Mouse (Mus musculus) heart, embryonic 15.5 days (tissue): ENCODE data around the gene N4bp1. TPM values are rescaled to one million over a fixed set of nuclear protein-coding genes. Genes with fewer than 3 reads are reported as not detected.

Source experiments
- ATAC-seq: fragments of 200-750 bp; cut with Nextera tagmentation; replicated peaks from 2 replicates; pipeline ENCODE4 v1.8.0; 2017; ENCODE audit warnings: low read depth, moderate TSS enrichment; ENCODE audit not compliant: insufficient number of reproducible peaks, insufficient read depth, low FRiP score
- H3K27ac ChIP-seq: fragments of 300-500 bp; sonication (generic); 2 replicates; pipeline ENCODE4 v1.5.1; 2015; ENCODE audit warnings: mild to moderate bottlenecking, inconsistent platforms
- H3K27me3 ChIP-seq: fragments of 300-500 bp; sonication (generic); 2 replicates; pipeline ENCODE4 v1.6.1; 2015; ENCODE audit warnings: inconsistent platforms
- H3K36me3 ChIP-seq: fragments of 300-500 bp; sonication (generic); 2 replicates; pipeline ENCODE4 v1.6.1; 2015; ENCODE audit warnings: mild to moderate bottlenecking, inconsistent platforms
- H3K4me1 ChIP-seq: fragments of 300-500 bp; sonication (generic); replicated peaks from 2 replicates; pipeline ENCODE4 v1.6.1; 2015; ENCODE audit warnings: inconsistent platforms
- H3K4me2 ChIP-seq: fragments of 300-500 bp; sonication (generic); 2 replicates; pipeline ENCODE4 v1.6.1; 2015; ENCODE audit warnings: inconsistent platforms, mild to moderate bottlenecking, moderate library complexity
- H3K4me3 ChIP-seq: fragments of 300-500 bp; sonication (generic); 2 replicates; pipeline ENCODE4 v1.5.1; 2015; ENCODE audit warnings: mild to moderate bottlenecking, inconsistent platforms
- H3K9ac ChIP-seq: fragments of 300-500 bp; sonication (generic); 2 replicates; pipeline ENCODE4 v1.6.1; 2015; ENCODE audit warnings: mild to moderate bottlenecking, inconsistent platforms
- H3K9me3 ChIP-seq: fragments of 300-500 bp; sonication (generic); replicated peaks from 2 replicates; pipeline ENCODE4 v1.6.1; 2016; ENCODE audit warnings: inconsistent platforms
- WGBS: fragments of 180-500 bp; shearing (Covaris S2); methylation state at CpG from one replicate; pipeline ENCODE4 v1.1.7; 2015; ENCODE audit warnings: mixed read lengths; 5-methylcytosine and 5-hydroxymethylcytosine counted together
- polyA plus RNA-seq: library from polyadenylated mRNA; unstranded; fragments of >200 nt; fragmentation: Nextera tagmentation; extraction: Ambion mirVana; gene quantifications from 2 replicates; pipeline ENCODE4 v1.2.1, GENCODE M21; 2015

The N4bp1 gene
- polyA plus RNA-seq, 1 experiment from 2014 or later: 5.5 TPM

GRCm38 (mm10) chr8:86791542-86791941 lies 93.5 kb downstream of the N4bp1 start:
- Histone ChIP-seq H3K4me2 (no peak overlapping the region), H3K27ac (no peak overlapping the region), H3K9ac (no peak overlapping the region), H3K9me3 (no peaks in the 10 kb centered on the region), H3K36me3 (no peaks in the 10 kb centered on the region), H3K27me3 (no peaks in the 10 kb centered on the region), H3K4me3 (no peak overlapping the region), H3K4me1 (peaks cover 9% of the 10 kb centered on the region)
- ATAC-seq: no peak
- 81% methylated on average over 6 of the region's 6 CpGs for WGBS

- H3K27ac ChIP-seq: no peak overlapping the region
- H3K4me3 ChIP-seq: no peak overlapping the region
- H3K4me2 ChIP-seq: no peak overlapping the region
- no peak for ATAC-seq
- H3K36me3 ChIP-seq: no peaks in the 10 kb centered on the region
- no peaks in the 10 kb centered on the region for H3K27me3 ChIP-seq
- no peaks in the 10 kb centered on the region for H3K9me3 ChIP-seq
- 54% methylated on average over 1 of the region's 1 CpGs for WGBS
- H3K9ac ChIP-seq: no peak overlapping the region
- peaks cover 9% of the 10 kb centered on the region for H3K4me1 ChIP-seq
These were observed 95.5 kb downstream of the N4bp1 start for GRCm38 (mm10) chr8:86789576-86789975.

GRCm38 (mm10) chr8:86787891-86788420 lies 97.1 kb downstream of the N4bp1 start:
- 53% methylated on average over 12 of the region's 12 CpGs for WGBS
- ATAC-seq: peak; percentile 85
- Histone ChIP-seq H3K27me3 (no peaks in the 10 kb centered on the region), H3K4me3 (no peak overlapping the region), H3K36me3 (no peaks in the 10 kb centered on the region), H3K4me1 (peaks cover 9% of the 10 kb centered on the region), H3K4me2 (peak overlapping the region; percentile 22; the same call in 1 of the 2 replicates), H3K9me3 (no peaks in the 10 kb centered on the region), H3K27ac (peak overlapping the region; percentile 71), H3K9ac (no peak overlapping the region)

- Histone ChIP-seq H3K36me3 (no peaks in the 10 kb centered on the region), H3K27ac (peak overlapping the region; percentile 71), H3K27me3 (no peaks in the 10 kb centered on the region), H3K4me2 (no peak overlapping the region), H3K9me3 (no peaks in the 10 kb centered on the region), H3K4me1 (peaks cover 9% of the 10 kb centered on the region), H3K9ac (no peak overlapping the region), H3K4me3 (no peak overlapping the region)
- no peak for ATAC-seq
- 39% methylated on average over 5 of the region's 5 CpGs for WGBS
These were observed 98.6 kb downstream of the N4bp1 start for GRCm38 (mm10) chr8:86786498-86786897.

- Histone ChIP-seq H3K27ac (no peak overlapping the region), H3K4me1 (no peaks in the 10 kb centered on the region), H3K36me3 (no peaks in the 10 kb centered on the region), H3K27me3 (no peaks in the 10 kb centered on the region), H3K4me2 (no peak overlapping the region), H3K4me3 (no peak overlapping the region), H3K9me3 (no peaks in the 10 kb centered on the region), H3K9ac (no peak overlapping the region)
- WGBS: 85% methylated on average over 8 of the region's 8 CpGs
- ATAC-seq: no peak
These were observed 104.0 kb downstream of the N4bp1 start for GRCm38 (mm10) chr8:86781094-86781493.

- Histone ChIP-seq H3K27ac (0 out of 2 replicates have a peak overlapping the region, but pooled peaks have one; percentile 9), H3K4me2 (no peak overlapping the region), H3K36me3 (no peaks in the 10 kb centered on the region), H3K4me1 (no peaks in the 10 kb centered on the region), H3K4me3 (no peak overlapping the region), H3K9me3 (no peaks in the 10 kb centered on the region), H3K27me3 (no peaks in the 10 kb centered on the region), H3K9ac (no peak overlapping the region)
- no peak for ATAC-seq
- WGBS: 71% methylated on average over 8 of the region's 8 CpGs
These were observed 105.9 kb downstream of the N4bp1 start for GRCm38 (mm10) chr8:86779207-86779606.

GRCm38 (mm10) chr8:86769945-86770715 lies 114.9 kb downstream of the N4bp1 start:
- Histone ChIP-seq H3K9ac (no peak overlapping the region), H3K4me1 (no peaks in the 10 kb centered on the region; the same call in 1 of the 2 replicates), H3K9me3 (no peaks in the 10 kb centered on the region), H3K4me3 (no peak overlapping the region), H3K4me2 (no peak overlapping the region), H3K36me3 (no peaks in the 10 kb centered on the region), H3K27ac (no peak overlapping the region), H3K27me3 (no peaks in the 10 kb centered on the region)
- WGBS: 73% methylated on average over 1 of the region's 1 CpGs
- no peak for ATAC-seq

GRCm38 (mm10) chr8:86768499-86768898 lies 116.6 kb downstream of the N4bp1 start:
- WGBS: 45% methylated on average over 5 of the region's 5 CpGs
- ATAC-seq: no peak; the same call in 1 of the 2 replicates
- Histone ChIP-seq H3K27ac (no peak overlapping the region), H3K9me3 (no peaks in the 10 kb centered on the region), H3K4me3 (no peak overlapping the region), H3K4me2 (no peak overlapping the region), H3K4me1 (no peaks in the 10 kb centered on the region; the same call in 1 of the 2 replicates), H3K36me3 (no peaks in the 10 kb centered on the region), H3K27me3 (no peaks in the 10 kb centered on the region), H3K9ac (no peak overlapping the region)

- Histone ChIP-seq H3K27me3 (no peaks in the 10 kb centered on the region), H3K9me3 (no peaks in the 10 kb centered on the region), H3K27ac (no peak overlapping the region), H3K4me3 (no peak overlapping the region), H3K9ac (no peak overlapping the region), H3K4me1 (no peaks in the 10 kb centered on the region; the same call in 1 of the 2 replicates), H3K4me2 (no peak overlapping the region), H3K36me3 (no peaks in the 10 kb centered on the region)
- ATAC-seq: no peak
- WGBS: 73% methylated on average over 9 of the region's 9 CpGs
These were observed 118.4 kb downstream of the N4bp1 start for GRCm38 (mm10) chr8:86766548-86767211.

- H3K4me2 ChIP-seq: no peak overlapping the region
- 88% methylated on average over 8 of the region's 8 CpGs for WGBS
- H3K9ac ChIP-seq: no peak overlapping the region
- no peaks in the 10 kb centered on the region for H3K27me3 ChIP-seq
- H3K4me1 ChIP-seq: no peaks in the 10 kb centered on the region; the same call in 1 of the 2 replicates
- no peaks in the 10 kb centered on the region for H3K36me3 ChIP-seq
- no peaks in the 10 kb centered on the region for H3K9me3 ChIP-seq
- no peak overlapping the region for H3K27ac ChIP-seq
- ATAC-seq: no peak
- H3K4me3 ChIP-seq: no peak overlapping the region
These were observed 119.4 kb downstream of the N4bp1 start for GRCm38 (mm10) chr8:86765669-86766068.

- no peaks in the 10 kb centered on the region for H3K36me3 ChIP-seq
- no peaks in the 10 kb centered on the region for H3K27me3 ChIP-seq
- no peak overlapping the region for H3K27ac ChIP-seq
- no peak overlapping the region for H3K9ac ChIP-seq
- no peaks in the 10 kb centered on the region for H3K9me3 ChIP-seq
- H3K4me2 ChIP-seq: no peak overlapping the region
- no peak for ATAC-seq
- no peaks in the 10 kb centered on the region; the same call in 1 of the 2 replicates for H3K4me1 ChIP-seq
- no peak overlapping the region for H3K4me3 ChIP-seq
- WGBS: 84% methylated on average over 10 of the region's 10 CpGs
These were observed 119.9 kb downstream of the N4bp1 start for GRCm38 (mm10) chr8:86765155-86765554.
